Mouse (Mus musculus) lung, postnatal 0 days (tissue): Measurements from ENCODE around the gene Ndufb3.

Experiments
- CTCF ChIP-seq: IDR thresholded peaks from 2 replicates; pipeline ENCODE4 v1.5.1; 2016; ENCODE audit warnings: antibody characterized with exemption, mild to moderate bottlenecking
- EP300 ChIP-seq: IDR thresholded peaks from 2 replicates; pipeline ENCODE4 v1.6.1; 2016; ENCODE audit warnings: antibody characterized with exemption, mild to moderate bottlenecking, control low read depth

DNA sequence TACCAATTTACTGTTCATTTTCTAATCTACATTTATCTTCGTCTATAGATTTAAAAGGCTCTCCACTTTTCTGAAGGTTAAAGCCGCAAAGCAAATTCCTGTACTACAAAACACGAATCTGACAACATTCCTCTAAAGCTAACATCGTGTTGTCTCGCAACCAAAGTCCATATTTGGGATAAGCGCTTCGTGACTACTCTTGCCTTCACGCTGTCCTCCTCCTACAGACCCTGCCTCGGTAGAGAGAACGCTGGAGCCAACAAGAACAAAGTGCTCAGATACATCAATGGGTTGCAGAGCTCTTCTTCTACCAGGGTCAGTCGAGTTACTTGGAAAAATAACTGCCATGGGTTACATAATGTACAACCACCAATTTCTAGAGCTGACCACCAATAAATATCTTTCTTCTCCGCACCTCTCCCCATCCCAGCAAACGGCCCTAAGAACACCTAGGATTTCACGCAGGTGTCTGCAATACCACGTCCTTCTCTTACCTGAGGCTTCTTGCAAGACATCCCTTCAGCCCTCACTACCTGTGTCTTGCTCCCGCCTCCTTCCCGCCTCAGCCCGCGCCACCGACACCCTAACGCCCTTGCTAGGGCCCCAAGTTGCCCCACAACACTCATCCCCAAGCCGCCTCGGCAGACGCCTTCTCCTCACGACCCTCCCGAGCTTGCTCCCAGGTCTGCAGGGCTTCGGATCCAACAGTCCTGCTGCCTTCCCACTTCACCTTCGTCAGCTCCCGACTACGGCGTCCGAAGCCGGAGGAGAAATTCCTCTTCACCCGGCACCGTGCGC lies 612 bp upstream of the Ndufb3 start:
- TF ChIP-seq CTCF = no peak
- TF ChIP-seq EP300 = no peak
